Mouse (Mus musculus): Measurements from ENCODE around the gene Prkcq.

DNA sequence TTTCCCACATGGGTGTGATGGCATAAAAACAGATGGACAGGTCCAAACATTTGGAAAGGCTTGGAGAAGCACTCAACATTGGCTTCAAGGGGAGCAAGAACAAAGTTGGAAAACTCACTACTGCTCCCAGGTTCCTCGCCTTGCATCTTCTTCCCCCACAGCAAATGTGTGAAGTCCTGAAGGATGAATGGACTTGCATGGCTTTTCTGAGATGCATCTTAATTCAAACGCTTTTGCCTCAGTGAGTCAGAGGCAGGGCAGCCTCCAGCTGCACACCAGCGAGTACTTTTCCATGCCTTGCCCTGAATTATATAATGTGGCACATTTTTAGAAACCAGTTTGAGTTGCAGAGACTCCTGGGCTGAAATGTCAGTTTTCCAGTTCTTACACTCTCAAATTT is 175.9 kb downstream of the Prkcq start:
- no peak for TF ChIP-seq POLR2A (IDR thresholded peaks at IDR 0.05; ENCODE audit: borderline replicate concordance, extremely low read depth, low read depth, low read length)
- TF ChIP-seq CTCF (IDR thresholded peaks at IDR 0.05; ENCODE audit: insufficient read depth, low read length): no peak
